ENCODE assay signal across 8 mouse cellular contexts in genomic region chr14:27622176-27622922, GRCm38 (mm10). TPM values are rescaled to one million over a fixed set of nuclear protein-coding genes. Genes with fewer than 3 reads are reported as not detected.
A peak's percentile ranks its signal among the peaks of the same experiment; 100 is the strongest.
DNase-seq lines count a peak whose midpoint lies in the region; ATAC-seq lines count a peak whose summit lies in the region.

Erc2 (plus strand) TSS chr14:27622428.

- H3K27ac ChIP-seq in embryonic facial prominence, embryonic 14.5 days (replicated peaks; ENCODE audit: low read depth, low read length): no peak within 1 kb of the TSS
- no peak within 1 kb of the TSS; the same call in 1 of the 2 replicates for H3K27ac ChIP-seq in kidney, embryonic 15.5 days
- no peak within 1 kb of the TSS for H3K27ac ChIP-seq in limb, embryonic 15.5 days

- peaks cover 5% of the 10 kb centered on the region; the same call in 1 of the 2 replicates for H3K4me1 ChIP-seq in megakaryocyte, embryonic 14.5 days
- peaks cover 9% of the 10 kb centered on the region for H3K4me1 ChIP-seq in embryonic facial prominence, embryonic 14.5 days (ENCODE audit: control insufficient read depth, insufficient read depth, low read length)
- peaks cover 12% of the 10 kb centered on the region; the same call in 1 of the 2 replicates for H3K4me1 ChIP-seq in kidney, embryonic 15.5 days
- peaks cover 13% of the 10 kb centered on the region for H3K4me1 ChIP-seq in limb, embryonic 15.5 days

- H3K4me3 ChIP-seq in megakaryocyte, embryonic 14.5 days (replicated peaks): peak within 1 kb of the TSS; percentile 85
- H3K4me3 ChIP-seq in embryonic facial prominence, embryonic 14.5 days (ENCODE audit: low read depth, low read length): peak within 1 kb of the TSS; percentile 68
- peak within 1 kb of the TSS; percentile 78 for H3K4me3 ChIP-seq in kidney, embryonic 15.5 days (replicated peaks)
- H3K4me3 ChIP-seq in limb, embryonic 15.5 days: peak within 1 kb of the TSS; percentile 58

- peak; percentile 88 for DNase-seq in embryonic facial prominence, embryonic 14.5 days (ENCODE audit: low spot score)
- peak; percentile 16 to 24 for DNase-seq in heart, adult 9 months (ENCODE audit: low spot score in 2 of 2)
- peak; percentile 81 for DNase-seq in neural tube, embryonic 10.5 days (ENCODE audit: extremely low spot score, low spot score)
- peak; percentile 34 for DNase-seq in urinary bladder, adult 18-20 months (ENCODE audit: low spot score in 2 of 2)

- ATAC-seq in megakaryocyte, adult 5-6 weeks (ENCODE audit: poor library complexity, severe bottlenecking): no peak
- ATAC-seq in embryonic facial prominence, embryonic 14.5 days (ENCODE audit: low read depth): peak; percentile 97
- ATAC-seq in kidney, embryonic 15.5 days (replicated peaks; ENCODE audit: low FRiP score): peak; percentile 98
- peak; percentile 91 for ATAC-seq in limb, embryonic 15.5 days (ENCODE audit: insufficient number of reproducible peaks, low FRiP score, low TSS enrichment, low read depth)

- H3K9ac ChIP-seq in embryonic facial prominence, embryonic 14.5 days (ENCODE audit: low read depth, low read length): peak within 1 kb of the TSS; percentile 69
- H3K9ac ChIP-seq in kidney, embryonic 15.5 days: peak within 1 kb of the TSS; percentile 62
- H3K9ac ChIP-seq in limb, embryonic 15.5 days: peak within 1 kb of the TSS; percentile 29

- under 1% methylated on average over 27 of the region's 78 CpGs for WGBS in embryonic facial prominence, embryonic 14.5 days
- WGBS in kidney, embryonic 15.5 days: under 1% methylated on average over 66 of the region's 78 CpGs
- WGBS in limb, embryonic 15.5 days: 1% methylated on average over 61 of the region's 78 CpGs

- peaks cover 42% of the 10 kb centered on the region for H3K27me3 ChIP-seq in megakaryocyte, embryonic 14.5 days (replicated peaks)
- H3K27me3 ChIP-seq in embryonic facial prominence, embryonic 14.5 days (replicated peaks; ENCODE audit: control insufficient read depth, insufficient read depth, low read length): peaks cover 11% of the 10 kb centered on the region
- H3K27me3 ChIP-seq in kidney, embryonic 15.5 days: peaks cover 24% of the 10 kb centered on the region; the same call in 1 of the 2 replicates
- H3K27me3 ChIP-seq in limb, embryonic 15.5 days: 0 out of 2 replicates have a peak, but pooled peaks cover 18% of the 10 kb centered on the region

- peak within 1 kb of the TSS; percentile 92 for H3K4me2 ChIP-seq in embryonic facial prominence, embryonic 14.5 days (ENCODE audit: low read depth, low read length)
- H3K4me2 ChIP-seq in kidney, embryonic 15.5 days: peak within 1 kb of the TSS; percentile 98
- peak within 1 kb of the TSS; percentile 99 for H3K4me2 ChIP-seq in limb, embryonic 15.5 days

- H3K9me3 ChIP-seq in megakaryocyte, embryonic 14.5 days: peaks cover 5% of the 10 kb centered on the region; the same call in 1 of the 2 replicates
- no peaks in the 10 kb centered on the region for H3K9me3 ChIP-seq in embryonic facial prominence, embryonic 14.5 days (ENCODE audit: control insufficient read depth, low read length)
- H3K9me3 ChIP-seq in kidney, embryonic 15.5 days (replicated peaks): no peaks in the 10 kb centered on the region
- no peaks in the 10 kb centered on the region for H3K9me3 ChIP-seq in limb, embryonic 15.5 days

- H3K36me3 ChIP-seq in megakaryocyte, embryonic 14.5 days (replicated peaks; ENCODE audit: low read length): no peaks in the 10 kb centered on the region
- no peaks in the 10 kb centered on the region for H3K36me3 ChIP-seq in embryonic facial prominence, embryonic 14.5 days (ENCODE audit: control insufficient read depth, insufficient read depth, low read length)
- H3K36me3 ChIP-seq in kidney, embryonic 15.5 days: no peaks in the 10 kb centered on the region
- no peaks in the 10 kb centered on the region for H3K36me3 ChIP-seq in limb, embryonic 15.5 days

RNA-seq across cellular contexts. Expression of gene Erc2, which starts in this region (rescaled TPM):
- 0.10 TPM in 1 of 2 replicates, not detected in the other for polyA plus RNA-seq in megakaryocyte, embryonic 14.5 days (2012; ENCODE audit: insufficient read depth, low replicate concordance)
- total RNA-seq in megakaryocyte, adult 5-6 weeks (2015): 0.04 and 0.09 TPM in 2 replicates
- total RNA-seq in megakaryocyte, adult 5-6 weeks (2017): 0.16 TPM in 1 of 2 replicates, not detected in the other
- polyA plus RNA-seq in embryonic facial prominence, embryonic 14.5 days (2014; fragmentation: Nextera tagmentation; extraction: Ambion mirVana): 4.3 and 6.8 TPM in 2 replicates
- 6.9 and 7.0 TPM in 2 replicates for polyA plus RNA-seq in kidney, embryonic 15.5 days (2015; fragmentation: Nextera tagmentation; extraction: Ambion mirVana)
- 5.3 and 6.1 TPM in 2 replicates for polyA plus RNA-seq in limb, embryonic 15.5 days (2015; fragmentation: Nextera tagmentation; extraction: Ambion mirVana)

Comparison
In these comparisons a context has a peak if more than half of its experiments do, and no peak if none do; other contexts are left out.
1. DNase-seq: peak in every context shown above with its lines; median percentile 88 in embryonic facial prominence, embryonic 14.5 days; 81 in neural tube, embryonic 10.5 days; 34 in urinary bladder, adult 18-20 months; 20 in heart, adult 9 months.